ENCODE assay signal across 10 mouse cellular contexts in the genomic region with DNA sequence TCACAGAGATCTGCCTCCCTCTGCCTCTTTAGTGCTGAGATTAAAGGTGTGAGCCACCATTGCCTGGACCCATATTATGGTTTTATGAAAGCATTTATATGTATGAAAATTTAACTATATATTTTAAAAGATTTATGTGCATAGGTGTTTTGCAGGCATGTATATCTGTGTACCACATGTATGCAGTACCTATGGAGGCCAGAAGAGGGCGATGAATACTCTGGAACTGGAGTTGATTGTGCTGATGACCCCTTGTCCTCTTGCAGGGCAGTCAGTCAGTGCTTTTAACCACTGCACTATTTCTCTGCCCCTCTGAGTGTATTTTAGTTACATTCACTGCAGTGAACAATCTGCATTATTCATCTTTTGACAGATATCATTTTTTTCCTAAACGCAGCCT. TPM values are rescaled to one million over a fixed set of nuclear protein-coding genes. Genes with fewer than 3 reads are reported as not detected.
DNase-seq lines count a peak whose midpoint lies in the region; ATAC-seq and TF ChIP-seq lines count a peak whose summit lies in the region.
"Had no signal": no experiment of that assay in that cellular context is flagged by ENCODE, and none has a peak within 500 bp of the region (broad histone marks: within the 10 kb centered on the region; RNA-seq: fewer than 3 reads in every experiment).

No protein-coding gene starts in this region.

- TF ChIP-seq POLR2A in heart, adult 2 months (IDR thresholded peaks at IDR 0.05; ENCODE audit: insufficient read depth, low read depth, low read length), result no peak

- no peak for ATAC-seq in heart, embryonic 11.5 days (replicated peaks; ENCODE audit: insufficient number of reproducible peaks, low FRiP score, low TSS enrichment)
- ATAC-seq in activated CD4-positive, CD25-positive, alpha-beta regulatory T cell, adult 4 months, result no peak

- H3K27me3 ChIP-seq in heart, adult 2 months (ENCODE audit: control insufficient read depth, insufficient read depth, low read length), result no peaks in the 10 kb centered on the region
- no peaks in the 10 kb centered on the region for H3K27me3 ChIP-seq in heart, embryonic 11.5 days (ENCODE audit: control insufficient read depth, insufficient read depth, low read length)
- H3K27me3 ChIP-seq: embryonic facial prominence, embryonic 12.5 days; limb, embryonic 12.5 days had no signal

- no peaks in the 10 kb centered on the region for H3K9me3 ChIP-seq in heart, embryonic 11.5 days (replicated peaks; ENCODE audit: control insufficient read depth, low read length)
- H3K9me3 ChIP-seq: embryonic facial prominence, embryonic 12.5 days; limb, embryonic 12.5 days had no signal

- no peaks in the 10 kb centered on the region for H3K4me1 ChIP-seq in heart, adult 2 months (ENCODE audit: control insufficient read depth, insufficient read depth, low read length)
- peaks cover 7% of the 10 kb centered on the region for H3K4me1 ChIP-seq in heart, embryonic 11.5 days (ENCODE audit: control insufficient read depth, insufficient read depth, low read length)
- H3K4me1 ChIP-seq: embryonic facial prominence, embryonic 12.5 days; limb, embryonic 12.5 days had no signal

- no peaks in the 10 kb centered on the region for H3K36me3 ChIP-seq in heart, adult 2 months (ENCODE audit: control insufficient read depth, insufficient read depth, low read length)
- no peaks in the 10 kb centered on the region for H3K36me3 ChIP-seq in heart, embryonic 11.5 days (ENCODE audit: control insufficient read depth, insufficient read depth, low read length)
- H3K36me3 ChIP-seq: embryonic facial prominence, embryonic 12.5 days; limb, embryonic 12.5 days had no signal

- DNase-seq in heart, adult 2 months, result peak in 1 of 2 experiments; percentile 20
- DNase-seq in 3T3-L1 (ENCODE audit: low read depth, low spot score), result peak; percentile 81
- peak; percentile 82 for DNase-seq in NIH3T3 (ENCODE audit: low read depth)
- DNase-seq in embryo, embryonic 10.5 days (ENCODE audit: low spot score), result peak; percentile 84
- DNase-seq in kidney, postnatal 14 days, result peak; percentile 81
- peak; percentile 75 for DNase-seq in mesoderm, embryonic 11.5 days (ENCODE audit: low read depth, low spot score)

- no peak overlapping the region for H3K9ac ChIP-seq in heart, adult 2 months (ENCODE audit: low read depth, low read length)
- no peak overlapping the region for H3K9ac ChIP-seq in heart, embryonic 11.5 days (ENCODE audit: low read depth, low read length)
- H3K9ac ChIP-seq: embryonic facial prominence, embryonic 12.5 days; limb, embryonic 12.5 days had no signal

- WGBS in heart, adult 2 months, result 48% methylated on average over 2 of the region's 2 CpGs
- WGBS in heart, embryonic 11.5 days (ENCODE audit: insufficient replicate concordance), result 47% methylated on average over 2 of the region's 2 CpGs

- peak; percentile 66 for TF ChIP-seq CTCF in heart, adult 2 months (IDR thresholded peaks at IDR 0.05)

- H3K4me3 ChIP-seq in heart, adult 2 months, result no peak overlapping the region
- H3K4me3 ChIP-seq in heart, embryonic 11.5 days (ENCODE audit: low read depth, low read length), result no peak overlapping the region
- H3K4me3 ChIP-seq: embryonic facial prominence, embryonic 12.5 days; limb, embryonic 12.5 days had no signal

- intact Hi-C loops in heart, adult 2 months (cut with DNase I), result loop anchor here (2.0 to 10.0 kb wide), 4 partner anchors 37 to 281 kb away; a partner anchor contains a TSS

- no peak overlapping the region for H3K27ac ChIP-seq in heart, adult 2 months
- H3K27ac ChIP-seq in heart, embryonic 11.5 days (ENCODE audit: low read depth, low read length), result no peak overlapping the region
- H3K27ac ChIP-seq: embryonic facial prominence, embryonic 12.5 days; limb, embryonic 12.5 days had no signal

- H3K79me2 ChIP-seq in heart, adult 2 months (replicated peaks; ENCODE audit: control insufficient read depth, insufficient read depth, low read length), result no peaks in the 10 kb centered on the region

- no peak for TF ChIP-seq EP300 in heart, adult 2 months (IDR thresholded peaks at IDR 0.05; ENCODE audit: insufficient read depth, low read depth, low read length)

- no peak overlapping the region for H3K4me2 ChIP-seq in heart, embryonic 11.5 days
- H3K4me2 ChIP-seq: embryonic facial prominence, embryonic 12.5 days; limb, embryonic 12.5 days had no signal

RNA-seq across cellular contexts. Expression of a gene that starts 8.0 kb away (rescaled TPM):
- total RNA-seq in heart, adult 2 months (2021), result 10 to 100 TPM; 27.0 to 29.5 TPM
- polyA plus RNA-seq in heart, adult 2 months (2012; rRNA removed), result 12.2 and 17.3 TPM in 2 replicates
- 26.8 and 29.5 TPM in 2 replicates for polyA plus RNA-seq in heart, embryonic 11.5 days (2014; fragmentation: Nextera tagmentation; extraction: Ambion mirVana)
- polyA plus RNA-seq in activated CD4-positive, CD25-positive, alpha-beta regulatory T cell, adult 4 months (2017; shearing (Covaris generic)), result 10 to 100 TPM; 29.3 to 37.0 TPM

RNA-seq across cellular contexts. Expression of a gene that starts 9.8 kb away (rescaled TPM):
- total RNA-seq in heart, adult 2 months (2021), result 10 to 100 TPM; 10.3 to 29.5 TPM
- not detected in 2 replicates for polyA plus RNA-seq in heart, adult 2 months (2012; rRNA removed)
- not detected in 2 replicates for polyA plus RNA-seq in heart, embryonic 11.5 days (2014; fragmentation: Nextera tagmentation; extraction: Ambion mirVana)
- polyA plus RNA-seq in activated CD4-positive, CD25-positive, alpha-beta regulatory T cell, adult 4 months (2017; shearing (Covaris generic)), result not detected

RNA-seq across cellular contexts. Expression of a gene that starts 29.2 kb away (rescaled TPM):
- 10 to 100 TPM; 69.6 to 78.5 TPM for total RNA-seq in heart, adult 2 months (2021)
- polyA plus RNA-seq in heart, adult 2 months (2012; rRNA removed), result 65.6 and 108 TPM in 2 replicates
- polyA plus RNA-seq in heart, embryonic 11.5 days (2014; fragmentation: Nextera tagmentation; extraction: Ambion mirVana), result 90.2 and 94.4 TPM in 2 replicates
- polyA plus RNA-seq in activated CD4-positive, CD25-positive, alpha-beta regulatory T cell, adult 4 months (2017; shearing (Covaris generic)), result 10 to 100 TPM; 74.4 to 88.7 TPM

RNA-seq across cellular contexts. Expression of a gene that starts 38.3 kb away (rescaled TPM):
- total RNA-seq in heart, adult 2 months (2021), result 10 to 100 TPM; 15.6 to 16.4 TPM
- polyA plus RNA-seq in heart, adult 2 months (2012; rRNA removed), result 12.2 and 12.7 TPM in 2 replicates
- polyA plus RNA-seq in heart, embryonic 11.5 days (2014; fragmentation: Nextera tagmentation; extraction: Ambion mirVana), result 48.1 and 53.8 TPM in 2 replicates
- polyA plus RNA-seq in activated CD4-positive, CD25-positive, alpha-beta regulatory T cell, adult 4 months (2017; shearing (Covaris generic)), result 10 to 100 TPM; 18.9 to 21.6 TPM

RNA-seq across cellular contexts. Expression of a gene that starts 52.3 kb away (rescaled TPM):
- total RNA-seq in heart, adult 2 months (2021), result 1 to 10 TPM; 2.3 to 3.5 TPM
- polyA plus RNA-seq in heart, adult 2 months (2012; rRNA removed), result 4.9 and 5.5 TPM in 2 replicates
- 1.8 and 2.1 TPM in 2 replicates for polyA plus RNA-seq in heart, embryonic 11.5 days (2014; fragmentation: Nextera tagmentation; extraction: Ambion mirVana)
- polyA plus RNA-seq in activated CD4-positive, CD25-positive, alpha-beta regulatory T cell, adult 4 months (2017; shearing (Covaris generic)), result under 1 TPM in 1 of 2 experiments, not detected in 1; 0.13 TPM
